Mouse (Mus musculus) G1E (cell line): ENCODE measurements around the gene Speg. TPM values are rescaled to one million over a fixed set of nuclear protein-coding genes. Genes with fewer than 3 reads are reported as not detected.

Experiments used
- ATAC-seq: 2 replicates; pipeline ENCODE4 v1.8.0; 2016; ENCODE audit warnings: mild to moderate bottlenecking; ENCODE audit not compliant: insufficient number of reproducible peaks, poor library complexity, low FRiP score, severe bottlenecking; ENCODE audit errors: extremely low read depth
- DNase-seq: peaks from one replicate; pipeline ENCODE4 v3.0.0; 2012; ENCODE audit warnings: low spot score
- H3K27me3 ChIP-seq: 2 replicates; pipeline ENCODE4 v1.6.1; 2012; ENCODE audit warnings: mild to moderate bottlenecking, low read length, inconsistent platforms; ENCODE audit not compliant: insufficient read depth
- H3K36me3 ChIP-seq: replicated peaks from 2 replicates; pipeline ENCODE3; 2012; ENCODE audit warnings: mild to moderate bottlenecking, inconsistent platforms
- H3K4me1 ChIP-seq: 2 replicates; pipeline ENCODE4 v1.6.1; 2012; ENCODE audit warnings: low read depth, low read length, inconsistent platforms, mixed read lengths; ENCODE audit not compliant: insufficient read depth
- H3K4me3 ChIP-seq: 2 replicates; pipeline ENCODE4 v1.5.1; 2012; ENCODE audit warnings: low read depth, mild to moderate bottlenecking, inconsistent platforms, low read length, moderate library complexity, mixed read lengths
- H3K9me3 ChIP-seq: replicated peaks from 2 replicates; pipeline ENCODE4 v1.6.1; 2012; ENCODE audit warnings: inconsistent platforms
- CTCF ChIP-seq: IDR thresholded peaks from 2 replicates; pipeline ENCODE4 v1.5.1; 2012; ENCODE audit warnings: low read depth, low read length, inconsistent platforms, mixed read lengths
- GATA1 ChIP-seq: IDR thresholded peaks from 2 replicates; pipeline ENCODE4 v1.6.1; 2012; ENCODE audit warnings: borderline replicate concordance, low read length, inconsistent platforms, mixed read lengths
- GATA2 ChIP-seq: IDR thresholded peaks from 2 replicates; pipeline ENCODE4 v1.6.1; 2012; ENCODE audit warnings: low read depth, low read length, inconsistent platforms, borderline replicate concordance
- POLR2AphosphoS5 ChIP-seq: IDR thresholded peaks from 2 replicates; pipeline ENCODE4 v1.6.1; 2012; ENCODE audit warnings: low read depth, low read length, inconsistent platforms; ENCODE audit not compliant: insufficient replicate concordance
- TAL1 ChIP-seq: conservative IDR thresholded peaks from 2 replicates; pipeline ENCODE4 v1.6.1; 2012; ENCODE audit warnings: low read depth, low read length, inconsistent platforms, mixed read lengths
- polyA plus RNA-seq: library from polyadenylated mRNA; stranded (reverse); fragments of >175 nt; gene quantifications from 2 replicates; pipeline ENCODE4 v1.2.3, GENCODE M21; 2012
- total RNA-seq, 2 experiments: library from RNA; stranded (forward) in 1 of 2; stranded (reverse) in 1 of 2; fragments of 200-1000 nt in 1 of 2; fragments of >200 nt in 1 of 2; fragmentation: Nextera tagmentation in 1 of 2; gene quantifications; 2 replicates each; pipeline ENCODE4 v1.2.3; 2014 to 2017

Gene Speg
- total and polyA plus RNA-seq, 3 experiments = 1.9 to 10.3 (median 1.9) TPM

GRCm38 (mm10) chr1:75455948-75456347 lies 80.9 kb downstream of the Speg start:
- H3K4me1 ChIP-seq = peaks cover 90% of the 10 kb centered on the region
- ATAC-seq = no peak

GRCm38 (mm10) chr1:75456746-75457564 lies 81.9 kb downstream of the Speg start:
- Histone ChIP-seq H3K36me3 (no peaks in the 10 kb centered on the region), H3K27me3 (peaks cover 77% of the 10 kb centered on the region), H3K4me3 (peak overlapping the region; percentile 70; the same call in 1 of the 2 replicates), H3K4me1 (peaks cover 87% of the 10 kb centered on the region), H3K9me3 (peaks cover 4% of the 10 kb centered on the region)
- DNase-seq (no peak), ATAC-seq (peak; percentile 51)
- TF ChIP-seq GATA1 = no peak
- peak; percentile 80 for TF ChIP-seq CTCF

More at GRCm38 (mm10) chr1:75455948-75456347, 80.9 kb downstream of the Speg start:
- peaks cover 83% of the 10 kb centered on the region for H3K27me3 ChIP-seq
- H3K4me3 ChIP-seq = no peak overlapping the region
- H3K36me3 ChIP-seq = no peaks in the 10 kb centered on the region
- no peak for DNase-seq
- H3K9me3 ChIP-seq = no peaks in the 10 kb centered on the region
- TF ChIP-seq GATA2 (no peak), GATA1 (no peak), TAL1 (no peak), POLR2AphosphoS5 (no peak), CTCF (no peak)

- peaks cover 70% of the 10 kb centered on the region for H3K27me3 ChIP-seq
Measured at GRCm38 (mm10) chr1:75457710-75458024, 82.6 kb downstream of the Speg start.

GRCm38 (mm10) chr1:75458025-75458788 lies 83.1 kb downstream of the Speg start:
- Histone ChIP-seq H3K27me3 (peaks cover 64% of the 10 kb centered on the region), H3K9me3 (peaks cover 4% of the 10 kb centered on the region), H3K36me3 (no peaks in the 10 kb centered on the region), H3K4me1 (peaks cover 87% of the 10 kb centered on the region), H3K4me3 (peak overlapping the region; percentile 70)
- ATAC-seq (no peak), DNase-seq (no peak)
- TF ChIP-seq TAL1 (no peak), GATA1 (no peak), GATA2 (no peak), POLR2AphosphoS5 (no peak), CTCF (no peak)

More at GRCm38 (mm10) chr1:75457710-75458024, 82.6 kb downstream of the Speg start:
- ATAC-seq = no peak
- peaks cover 87% of the 10 kb centered on the region for H3K4me1 ChIP-seq
- H3K4me3 ChIP-seq = peak overlapping the region; percentile 70; the same call in 1 of the 2 replicates
- H3K36me3 ChIP-seq = no peaks in the 10 kb centered on the region
- no peak for DNase-seq
- H3K9me3 ChIP-seq = peaks cover 4% of the 10 kb centered on the region
- TF ChIP-seq GATA1 = no peak
- no peak for TF ChIP-seq TAL1
- no peak for TF ChIP-seq CTCF
- no peak for TF ChIP-seq GATA2
- no peak for TF ChIP-seq POLR2AphosphoS5

GRCm38 (mm10) chr1:75458789-75459684 lies 83.9 kb downstream of the Speg start:
- TF ChIP-seq GATA2 (no peak), GATA1 (no peak), TAL1 (no peak), CTCF (no peak), POLR2AphosphoS5 (no peak)
- peak overlapping the region; percentile 70 for H3K4me3 ChIP-seq
- H3K36me3 ChIP-seq = no peaks in the 10 kb centered on the region
- H3K4me1 ChIP-seq = peaks cover 87% of the 10 kb centered on the region
- DNase-seq (no peak), ATAC-seq (no peak)
- peaks cover 4% of the 10 kb centered on the region for H3K9me3 ChIP-seq
- peaks cover 57% of the 10 kb centered on the region for H3K27me3 ChIP-seq

GRCm38 (mm10) chr1:75460297-75460696 lies 85.2 kb downstream of the Speg start:
- Histone ChIP-seq H3K4me1 (peaks cover 88% of the 10 kb centered on the region), H3K4me3 (peak overlapping the region; percentile 14; the same call in 1 of the 2 replicates), H3K9me3 (peaks cover 4% of the 10 kb centered on the region), H3K36me3 (no peaks in the 10 kb centered on the region), H3K27me3 (peaks cover 48% of the 10 kb centered on the region)
- TF ChIP-seq TAL1 = no peak
- no peak for TF ChIP-seq POLR2AphosphoS5
- no peak for TF ChIP-seq GATA1
- no peak for TF ChIP-seq GATA2
- TF ChIP-seq CTCF = no peak
- ATAC-seq = no peak
- no peak for DNase-seq
